Mouse (Mus musculus) embryonic fibroblast, embryonic 13.5 days (primary cell): ENCODE data around the gene Hpse.

Experiments
- CTCF ChIP-seq: IDR thresholded peaks from 2 replicates; pipeline ENCODE4 v1.5.1; 2011; ENCODE audit warnings: mild to moderate bottlenecking, control low read depth, low read length, moderate library complexity, borderline replicate concordance; ENCODE audit not compliant: insufficient read depth
- POLR2A ChIP-seq: IDR thresholded peaks from 2 replicates; pipeline ENCODE4 v1.6.1; 2011; ENCODE audit warnings: low read depth, mild to moderate bottlenecking, control low read depth, low read length, moderate library complexity

GRCm38 (mm10) chr5:100758121-100758520 is 38.6 kb upstream of the Hpse start:
- TF ChIP-seq CTCF: no peak
- TF ChIP-seq POLR2A: no peak
